Mouse (Mus musculus) frontal cortex, postnatal 36 days (tissue): ENCODE results near the gene Spef1.
A peak's percentile ranks its signal among the peaks of the same experiment; 100 is the strongest.
"Not testable (repeated sequence)": the region's sequence is repeated elsewhere in the genome, so short reads cannot be mapped to it uniquely, and the experiment has no call there.

Experiments
- DNase-seq, 2 experiments: peaks; one replicate each; pipeline ENCODE4 v3.0.0; 2022; ENCODE audit warnings: low spot score in 2 of 2

Spef1 gene

GRCm38 (mm10) chr2:131186771-131187601 is at the start of gene Spef1, which contains the start of gene Cdc25b:
Gene Spef1, minus strand, starts transcription at chr2:131187282.
Gene Cdc25b, plus strand, starts transcription at chr2:131186949.
- peak; percentile 76 to 81 for DNase-seq

GRCm38 (mm10) chr2:131234970-131235635 is 48.0 kb upstream of the Spef1 start:
- no peak for DNase-seq

- DNase-seq: no peak
These were observed 47.1 kb upstream of the Spef1 start for GRCm38 (mm10) chr2:131234127-131234650.

- DNase-seq: peak; percentile 90 to 93
These were observed 46.4 kb upstream of the Spef1 start, which contains the start of gene Mavs for GRCm38 (mm10) chr2:131233307-131234126. Gene Mavs, plus strand, starts transcription at chr2:131234063.

- DNase-seq: no peak
These were observed 45.5 kb upstream of the Spef1 start for GRCm38 (mm10) chr2:131232558-131232957.

- no peak for DNase-seq
These were observed 40.2 kb upstream of the Spef1 start for GRCm38 (mm10) chr2:131227243-131227642.

- DNase-seq: not testable (repeated sequence)
These were observed 39.6 kb upstream of the Spef1 start for GRCm38 (mm10) chr2:131226669-131227068.

- no peak for DNase-seq
These were observed 38.1 kb upstream of the Spef1 start for GRCm38 (mm10) chr2:131225178-131225577.

- no peak for DNase-seq
These were observed 36.5 kb upstream of the Spef1 start for GRCm38 (mm10) chr2:131223569-131223968.

GRCm38 (mm10) chr2:131222562-131222961 is 35.5 kb upstream of the Spef1 start:
- no peak for DNase-seq

- no peak for DNase-seq
These were observed 34.9 kb upstream of the Spef1 start for GRCm38 (mm10) chr2:131221853-131222515.

GRCm38 (mm10) chr2:131220030-131220429 is 32.9 kb upstream of the Spef1 start:
- no peak for DNase-seq

- DNase-seq: no peak
These were observed 29.1 kb upstream of the Spef1 start for GRCm38 (mm10) chr2:131215941-131216858.

GRCm38 (mm10) chr2:131213773-131214172 is 26.7 kb upstream of the Spef1 start:
- no peak for DNase-seq

GRCm38 (mm10) chr2:131211026-131211615 is 24.0 kb upstream of the Spef1 start:
- peak; percentile 18 to 29 for DNase-seq

GRCm38 (mm10) chr2:131209969-131210792 is 23.1 kb upstream of the Spef1 start:
- DNase-seq: peak; percentile 96 to 97

- DNase-seq: no peak
These were observed 22.2 kb upstream of the Spef1 start for GRCm38 (mm10) chr2:131209125-131209795.

- no peak for DNase-seq
These were observed 21.3 kb upstream of the Spef1 start for GRCm38 (mm10) chr2:131208356-131208755.
